26 mouse cellular contexts compared by ENCODE assay signal in the genomic region with DNA sequence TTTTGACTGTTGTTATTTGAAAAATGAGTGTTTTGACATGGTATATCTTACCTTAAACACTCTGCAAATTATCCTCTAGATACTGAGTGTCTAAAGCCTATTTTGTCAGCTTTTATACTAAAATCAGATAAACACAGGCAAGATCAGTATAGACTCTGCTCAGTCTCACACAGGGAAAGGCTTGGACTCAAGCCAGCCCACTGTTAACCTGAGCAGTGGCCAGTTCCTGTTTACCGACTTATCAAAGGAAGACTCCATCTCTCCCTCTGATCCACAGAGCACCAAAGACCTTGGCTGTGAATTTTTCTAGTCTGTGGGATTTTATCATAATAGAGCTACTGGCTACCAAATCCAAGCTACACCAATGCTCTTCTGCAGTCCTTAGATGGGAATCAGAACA. TPM values are rescaled to one million over a fixed set of nuclear protein-coding genes. Genes with fewer than 3 reads are reported as not detected.
DNase-seq lines count a peak whose midpoint lies in the region; ATAC-seq and TF ChIP-seq lines count a peak whose summit lies in the region.
"Had no signal": no experiment of that assay in that cellular context is flagged by ENCODE, and none has a peak within 500 bp of the region (broad histone marks: within the 10 kb centered on the region; RNA-seq: fewer than 3 reads in every experiment).

No protein-coding gene starts in this region.

- peak; percentile 63 for DNase-seq in cerebellum, postnatal 14 days
- no peak for DNase-seq in cerebellum, adult 18-20 months
- peak; percentile 11 for DNase-seq in hindbrain, postnatal 0 days (ENCODE audit: low spot score)
- peak; percentile 13 for DNase-seq in 416B (ENCODE audit: low read depth)
- peak; percentile 4 for DNase-seq in A20 (ENCODE audit: low read depth, low spot score)
- no peak for DNase-seq in gastrocnemius, postnatal 14 days
- DNase-seq: adrenal gland, adult 8-10 months; adrenal gland, postnatal 36 days; B cell, adult 2 months; cerebellum, adult 8-10 months; gastrocnemius, adult 2 months; gastrocnemius, postnatal 25 days; heart, adult 2 months; kidney, adult 18-20 months; kidney, adult 9 months had no signal

- H3K27me3 ChIP-seq in hindbrain, postnatal 0 days (ENCODE audit: insufficient read depth, low read length), result no peaks in the 10 kb centered on the region
- H3K27me3 ChIP-seq in hindbrain, embryonic 12.5 days, result no peaks in the 10 kb centered on the region
- H3K27me3 ChIP-seq: embryonic facial prominence, embryonic 12.5 days; embryonic facial prominence, embryonic 15.5 days; forebrain, embryonic 15.5 days; hindbrain, embryonic 13.5 days had no signal

- H3K4me1 ChIP-seq in hindbrain, postnatal 0 days (ENCODE audit: insufficient read depth, low read length), result no peaks in the 10 kb centered on the region
- H3K4me1 ChIP-seq in hindbrain, embryonic 12.5 days, result no peaks in the 10 kb centered on the region
- H3K4me1 ChIP-seq: embryonic facial prominence, embryonic 12.5 days; embryonic facial prominence, embryonic 15.5 days; forebrain, embryonic 15.5 days; hindbrain, embryonic 13.5 days had no signal

- H3K27ac ChIP-seq in hindbrain, postnatal 0 days, result no peak overlapping the region
- no peak overlapping the region for H3K27ac ChIP-seq in hindbrain, embryonic 12.5 days
- H3K27ac ChIP-seq: embryonic facial prominence, embryonic 12.5 days; embryonic facial prominence, embryonic 15.5 days; forebrain, embryonic 15.5 days; gastrocnemius, adult 2 months; heart, adult 2 months; heart, embryonic 10.5 days; hindbrain, embryonic 13.5 days had no signal

- no peaks in the 10 kb centered on the region for H3K9me3 ChIP-seq in hindbrain, postnatal 0 days (ENCODE audit: low read length)
- no peaks in the 10 kb centered on the region for H3K9me3 ChIP-seq in hindbrain, embryonic 12.5 days (replicated peaks)
- H3K9me3 ChIP-seq: embryonic facial prominence, embryonic 12.5 days; embryonic facial prominence, embryonic 15.5 days; forebrain, embryonic 15.5 days; heart, embryonic 10.5 days; hindbrain, embryonic 13.5 days had no signal

- H3K36me3 ChIP-seq in hindbrain, postnatal 0 days (ENCODE audit: insufficient read depth, low read length), result no peaks in the 10 kb centered on the region
- H3K36me3 ChIP-seq in hindbrain, embryonic 12.5 days, result no peaks in the 10 kb centered on the region
- H3K36me3 ChIP-seq: embryonic facial prominence, embryonic 12.5 days; embryonic facial prominence, embryonic 15.5 days; forebrain, embryonic 15.5 days; G1E; heart, embryonic 10.5 days; hindbrain, embryonic 13.5 days had no signal

- intact Hi-C loops in gastrocnemius, postnatal 14 days (cut with DNase I; ENCODE audit: low total_unique reads), result no loop called here

- H3K9ac ChIP-seq in hindbrain, postnatal 0 days (replicated peaks; ENCODE audit: low read length), result no peak overlapping the region
- no peak overlapping the region for H3K9ac ChIP-seq in hindbrain, embryonic 12.5 days
- H3K9ac ChIP-seq: embryonic facial prominence, embryonic 12.5 days; embryonic facial prominence, embryonic 15.5 days; forebrain, embryonic 15.5 days; hindbrain, embryonic 13.5 days had no signal

- no peak overlapping the region for H3K4me2 ChIP-seq in hindbrain, postnatal 0 days (ENCODE audit: low read depth, low read length)
- no peak overlapping the region for H3K4me2 ChIP-seq in hindbrain, embryonic 12.5 days (replicated peaks)
- H3K4me2 ChIP-seq: embryonic facial prominence, embryonic 12.5 days; embryonic facial prominence, embryonic 15.5 days; forebrain, embryonic 15.5 days; hindbrain, embryonic 13.5 days had no signal

- no peak overlapping the region for H3K4me3 ChIP-seq in hindbrain, postnatal 0 days (ENCODE audit: low read length)
- H3K4me3 ChIP-seq in hindbrain, embryonic 12.5 days, result no peak overlapping the region
- H3K4me3 ChIP-seq: embryonic facial prominence, embryonic 12.5 days; embryonic facial prominence, embryonic 15.5 days; forebrain, embryonic 15.5 days; gastrocnemius, adult 2 months; heart, adult 2 months; heart, embryonic 10.5 days; hindbrain, embryonic 13.5 days had no signal

- no peak for TF ChIP-seq CTCF in hindbrain, postnatal 0 days (IDR thresholded peaks at IDR 0.05; ENCODE audit: low read depth)

- WGBS in hindbrain, postnatal 0 days, result 49% methylated on average over 1 of the region's 1 CpGs
- 71% methylated on average over 1 of the region's 1 CpGs for WGBS in hindbrain, embryonic 12.5 days

- ATAC-seq in hindbrain, postnatal 0 days, result no peak
- ATAC-seq in hindbrain, embryonic 12.5 days (ENCODE audit: low FRiP score), result no peak
- ATAC-seq: forebrain, embryonic 15.5 days; hindbrain, embryonic 16.5 days; inflammation-experienced regulatory T-cells, adult 6 months; intestine, embryonic 16.5 days had no signal

RNA-seq across cellular contexts. Expression of a gene that starts 31.5 kb away (rescaled TPM):
- 1.2 TPM in 1 of 2 replicates, not detected in the other for total RNA-seq in hindbrain, postnatal 0 days (2014; rRNA removed)
- 0.16 and 0.23 TPM in 2 replicates for polyA plus RNA-seq in hindbrain, postnatal 0 days (2015; fragmentation: Nextera tagmentation; extraction: Ambion mirVana)
- 0.30 and 0.47 TPM in 2 replicates for polyA plus RNA-seq in hindbrain, embryonic 12.5 days (2016; fragmentation: Nextera tagmentation; extraction: Ambion mirVana)
- under 1 TPM; 0.47 to 0.58 TPM for total RNA-seq in gastrocnemius, postnatal 14 days (2021)
- total RNA-seq: G1E; gastrocnemius, postnatal 25 days had no signal
- polyA plus RNA-seq: forebrain, embryonic 11.5 days; G1E had no signal

Comparison
In these comparisons a context has a peak if more than half of its experiments do, and no peak if none do; other contexts are left out.
1. DNase-seq: peak in cerebellum, postnatal 14 days (2 of 2), hindbrain, postnatal 0 days (single experiment), 416B (single experiment) and A20 (single experiment); none in cerebellum, adult 18-20 months (0 of 2) and gastrocnemius, postnatal 14 days (single experiment).